Mouse (Mus musculus) thymus, adult 2 months (tissue): ENCODE measurements around the gene Lyrm4.

Source experiments
- CTCF ChIP-seq: fragments of 200-500 bp; IDR thresholded peaks from 2 replicates; pipeline ENCODE4 v1.5.1; 2012; ENCODE audit warnings: mild to moderate bottlenecking, control low read depth, low read length, moderate library complexity, borderline replicate concordance; ENCODE audit not compliant: control insufficient read depth, poor library complexity, insufficient read depth; ENCODE audit errors: extremely low read depth
- POLR2A ChIP-seq: fragments of 200-500 bp; IDR thresholded peaks from 2 replicates; pipeline ENCODE4 v1.6.1; 2012; ENCODE audit warnings: mild to moderate bottlenecking, low read length, control low read depth, moderate library complexity; ENCODE audit not compliant: control insufficient read depth, poor library complexity, insufficient read depth; ENCODE audit errors: extremely low read depth

GRCm38 (mm10) chr13:36019309-36020274 lies 97.7 kb downstream of the Lyrm4 start:
- TF ChIP-seq CTCF (no peak), POLR2A (no peak)
